Mouse (Mus musculus): ENCODE measurements at regions not wholly inside any gene's neighbourhood (a gene's known extent, or its start where the extent isn't known, plus 50 kb on each side); places are given as distances from the start of the nearest gene placed in this dataset.

- intact Hi-C loops (cut with DNase I): no loop called here
- DNase-seq (ENCODE audit: low spot score in 2 of 2): no peak
Measured at GRCm38 (mm10) chr14:71709528-71710289, 781.9 kb downstream of the Gm9195 start.

- no peak for DNase-seq (ENCODE audit: low spot score in 2 of 2)
- intact Hi-C loops (cut with DNase I): no loop called here
Measured at GRCm38 (mm10) chr14:71692752-71693437, 798.7 kb downstream of the Gm9195 start.

- intact Hi-C loops (cut with DNase I): no loop called here
- DNase-seq (ENCODE audit: low spot score in 2 of 2): no peak
Measured at GRCm38 (mm10) chr14:71674564-71674963, 817.1 kb downstream of the Gm9195 start.

- intact Hi-C loops (cut with DNase I): no loop called here
- DNase-seq (ENCODE audit: low spot score in 2 of 2): peak in 1 of 2 experiments; percentile 7
Measured at GRCm38 (mm10) chr14:71673837-71674236, 817.8 kb downstream of the Gm9195 start.

- DNase-seq (ENCODE audit: low spot score in 2 of 2): no peak
- intact Hi-C loops (cut with DNase I): no loop called here
Measured at GRCm38 (mm10) chr14:71672481-71672880, 819.2 kb downstream of the Gm9195 start.

- DNase-seq (ENCODE audit: low spot score in 2 of 2): no peak
- intact Hi-C loops (cut with DNase I): loop anchor here (2.0 kb wide), 2 partner anchors 777 to 891 kb away; no protein-coding TSS in a partner anchor
Measured at GRCm38 (mm10) chr14:71671994-71672393, 819.6 kb downstream of the Gm9195 start.

GRCm38 (mm10) chr14:71670435-71670834 lies 821.2 kb downstream of the Gm9195 start:
- intact Hi-C loops (cut with DNase I): loop anchor here (2.0 kb wide), 2 partner anchors 776 to 890 kb away; no protein-coding TSS in a partner anchor

GRCm38 (mm10) chr14:71666656-71667055 lies 825.0 kb downstream of the Gm9195 start:
- intact Hi-C loops (cut with DNase I): no loop called here

More at GRCm38 (mm10) chr14:71670435-71670834, 821.2 kb downstream of the Gm9195 start:
- peak; percentile 22 to 55 for DNase-seq (ENCODE audit: low spot score in 2 of 2)

GRCm38 (mm10) chr14:71660166-71660565 lies 831.5 kb downstream of the Gm9195 start:
- no peak for DNase-seq (ENCODE audit: low spot score in 2 of 2)
- intact Hi-C loops (cut with DNase I): no loop called here

More at GRCm38 (mm10) chr14:71666656-71667055, 825.0 kb downstream of the Gm9195 start:
- no peak for DNase-seq (ENCODE audit: low spot score in 2 of 2)

GRCm38 (mm10) chr14:71654785-71655627 lies 836.6 kb downstream of the Gm9195 start:
- intact Hi-C loops (cut with DNase I): no loop called here
- no peak for DNase-seq (ENCODE audit: low spot score in 2 of 2)

- intact Hi-C loops (cut with DNase I): no loop called here
- no peak for DNase-seq (ENCODE audit: low spot score in 2 of 2)
Measured at GRCm38 (mm10) chr14:71642536-71642935, 849.1 kb downstream of the Gm9195 start.

GRCm38 (mm10) chr14:71639083-71639482 lies 852.6 kb downstream of the Gm9195 start:
- intact Hi-C loops (cut with DNase I): no loop called here
- DNase-seq (ENCODE audit: low spot score in 2 of 2): no peak

- intact Hi-C loops (cut with DNase I): no loop called here
Measured at GRCm38 (mm10) chr14:71635091-71635490, 856.5 kb downstream of the Gm9195 start.

GRCm38 (mm10) chr14:71609698-71610301 lies 881.8 kb downstream of the Gm9195 start:
- intact Hi-C loops (cut with DNase I): no loop called here
- DNase-seq (ENCODE audit: low spot score in 2 of 2): no peak

More at GRCm38 (mm10) chr14:71635091-71635490, 856.5 kb downstream of the Gm9195 start:
- no peak for DNase-seq (ENCODE audit: low spot score in 2 of 2)

GRCm38 (mm10) chr14:71603710-71604109 lies 887.9 kb downstream of the Gm9195 start:
- intact Hi-C loops (cut with DNase I): no loop called here
- DNase-seq (ENCODE audit: low spot score in 2 of 2): no peak

GRCm38 (mm10) chr14:71597859-71598258 lies 893.8 kb downstream of the Gm9195 start:
- intact Hi-C loops (cut with DNase I): no loop called here
- no peak for DNase-seq (ENCODE audit: low spot score in 2 of 2)

GRCm38 (mm10) chr14:71588694-71589240 lies 902.9 kb downstream of the Gm9195 start:
- intact Hi-C loops (cut with DNase I): no loop called here
- peak; percentile 5 to 8 for DNase-seq (ENCODE audit: low spot score in 2 of 2)

GRCm38 (mm10) chr14:71588006-71588405 lies 903.6 kb downstream of the Gm9195 start:
- no peak for DNase-seq (ENCODE audit: low spot score in 2 of 2)
- intact Hi-C loops (cut with DNase I): no loop called here

- intact Hi-C loops (cut with DNase I): no loop called here
- no peak for DNase-seq (ENCODE audit: low spot score in 2 of 2)
Measured at GRCm38 (mm10) chr14:71564816-71565215, 926.8 kb downstream of the Gm9195 start.

Measured in left cerebral cortex, postnatal 14 days (tissue).